Mouse (Mus musculus) kidney, embryonic 15.5 days (tissue): ENCODE data around the gene Samd13. TPM values are rescaled to one million over a fixed set of nuclear protein-coding genes. Genes with fewer than 3 reads are reported as not detected.

Source experiments
- ATAC-seq: fragments of 200-750 bp; cut with Nextera tagmentation; replicated peaks from 2 replicates; pipeline ENCODE4 v1.8.0; 2017; ENCODE audit warnings: moderate TSS enrichment; ENCODE audit not compliant: low FRiP score
- H3K27ac ChIP-seq: fragments of 300-500 bp; sonication (generic); 2 replicates; pipeline ENCODE4 v1.5.1; 2015; ENCODE audit warnings: mild to moderate bottlenecking, inconsistent platforms
- H3K27me3 ChIP-seq: fragments of 300-500 bp; sonication (generic); 2 replicates; pipeline ENCODE4 v1.6.1; 2015; ENCODE audit warnings: inconsistent platforms
- H3K36me3 ChIP-seq: fragments of 300-500 bp; sonication (generic); 2 replicates; pipeline ENCODE4 v1.6.1; 2015; ENCODE audit warnings: inconsistent platforms
- H3K4me1 ChIP-seq: fragments of 300-500 bp; sonication (generic); 2 replicates; pipeline ENCODE4 v1.6.1; 2015; ENCODE audit warnings: inconsistent platforms
- H3K4me2 ChIP-seq: fragments of 300-500 bp; sonication (generic); 2 replicates; pipeline ENCODE4 v1.6.1; 2015; ENCODE audit warnings: moderate library complexity, mild to moderate bottlenecking, inconsistent platforms
- H3K4me3 ChIP-seq: fragments of 300-500 bp; sonication (generic); replicated peaks from 2 replicates; pipeline ENCODE4 v1.5.1; 2015; ENCODE audit warnings: mild to moderate bottlenecking, inconsistent platforms
- H3K9ac ChIP-seq: fragments of 300-500 bp; sonication (generic); 2 replicates; pipeline ENCODE4 v1.6.1; 2015; ENCODE audit warnings: mild to moderate bottlenecking, inconsistent platforms
- H3K9me3 ChIP-seq: fragments of 300-500 bp; sonication (generic); replicated peaks from 2 replicates; pipeline ENCODE4 v1.6.1; 2016; ENCODE audit warnings: inconsistent platforms
- WGBS: fragments of 180-500 bp; shearing (Covaris S2); methylation state at CpG from one replicate; pipeline ENCODE4 v1.1.7; 2015; ENCODE audit warnings: mixed read lengths; 5-methylcytosine and 5-hydroxymethylcytosine counted together
- polyA plus RNA-seq: library from polyadenylated mRNA; unstranded; fragments of >200 nt; fragmentation: Nextera tagmentation; extraction: Ambion mirVana; gene quantifications from 2 replicates; pipeline ENCODE4 v1.2.1, GENCODE M21; 2015

Samd13 gene
- polyA plus RNA-seq, 1 experiment from 2014 or later, result 0.96 TPM

GRCm38 (mm10) chr3:146628227-146628982, 57.0 kb downstream of the Samd13 start:
- H3K9me3 ChIP-seq, result no peaks in the 10 kb centered on the region
- H3K36me3 ChIP-seq, result no peaks in the 10 kb centered on the region
- H3K9ac ChIP-seq, result no peak overlapping the region
- peak overlapping the region; percentile 67; the same call in 1 of the 2 replicates for H3K27ac ChIP-seq
- WGBS, result 40% methylated on average over 8 of the region's 8 CpGs
- no peaks in the 10 kb centered on the region for H3K27me3 ChIP-seq
- peaks cover 18% of the 10 kb centered on the region for H3K4me1 ChIP-seq
- peak; percentile 95 for ATAC-seq
- no peak overlapping the region for H3K4me3 ChIP-seq
- H3K4me2 ChIP-seq, result peak overlapping the region; percentile 36

GRCm38 (mm10) chr3:146625766-146626165, 59.6 kb downstream of the Samd13 start:
- peaks cover 18% of the 10 kb centered on the region for H3K4me1 ChIP-seq
- no peaks in the 10 kb centered on the region for H3K36me3 ChIP-seq
- no peak for ATAC-seq
- H3K9ac ChIP-seq, result no peak overlapping the region
- H3K4me2 ChIP-seq, result no peak overlapping the region
- no peaks in the 10 kb centered on the region for H3K9me3 ChIP-seq
- H3K4me3 ChIP-seq, result no peak overlapping the region
- 81% methylated on average over 4 of the region's 4 CpGs for WGBS
- H3K27me3 ChIP-seq, result no peaks in the 10 kb centered on the region
- no peak overlapping the region for H3K27ac ChIP-seq

GRCm38 (mm10) chr3:146621966-146622365, 63.4 kb downstream of the Samd13 start:
- WGBS, result 83% methylated on average over 11 of the region's 11 CpGs
- Histone ChIP-seq H3K4me2 (no peak overlapping the region), H3K27me3 (no peaks in the 10 kb centered on the region), H3K9me3 (no peaks in the 10 kb centered on the region), H3K4me1 (no peaks in the 10 kb centered on the region), H3K4me3 (no peak overlapping the region), H3K36me3 (no peaks in the 10 kb centered on the region), H3K9ac (no peak overlapping the region), H3K27ac (no peak overlapping the region)
- ATAC-seq, result no peak

GRCm38 (mm10) chr3:146620555-146621249, 64.7 kb downstream of the Samd13 start:
- H3K4me3 ChIP-seq, result no peak overlapping the region
- no peak overlapping the region for H3K4me2 ChIP-seq
- H3K27ac ChIP-seq, result no peak overlapping the region
- no peaks in the 10 kb centered on the region for H3K27me3 ChIP-seq
- ATAC-seq, result no peak
- no peaks in the 10 kb centered on the region for H3K9me3 ChIP-seq
- WGBS, result 84% methylated on average over 14 of the region's 14 CpGs
- no peak overlapping the region for H3K9ac ChIP-seq
- no peaks in the 10 kb centered on the region for H3K36me3 ChIP-seq
- no peaks in the 10 kb centered on the region for H3K4me1 ChIP-seq

- 81% methylated on average over 10 of the region's 10 CpGs for WGBS
- Histone ChIP-seq H3K9ac (no peak overlapping the region), H3K4me2 (no peak overlapping the region), H3K4me3 (no peak overlapping the region), H3K27me3 (no peaks in the 10 kb centered on the region), H3K9me3 (no peaks in the 10 kb centered on the region), H3K27ac (no peak overlapping the region), H3K36me3 (no peaks in the 10 kb centered on the region), H3K4me1 (no peaks in the 10 kb centered on the region)
- ATAC-seq, result no peak
Measured at GRCm38 (mm10) chr3:146620101-146620500, 65.3 kb downstream of the Samd13 start.

- ATAC-seq, result no peak
- H3K9ac ChIP-seq, result no peak overlapping the region
- H3K27me3 ChIP-seq, result no peaks in the 10 kb centered on the region
- no peak overlapping the region for H3K4me3 ChIP-seq
- no peak overlapping the region for H3K4me2 ChIP-seq
- no peaks in the 10 kb centered on the region for H3K9me3 ChIP-seq
- no peaks in the 10 kb centered on the region for H3K36me3 ChIP-seq
- WGBS, result 85% methylated on average over 4 of the region's 4 CpGs
- no peaks in the 10 kb centered on the region for H3K4me1 ChIP-seq
- H3K27ac ChIP-seq, result no peak overlapping the region
Measured at GRCm38 (mm10) chr3:146618357-146618756, 67.0 kb downstream of the Samd13 start.

GRCm38 (mm10) chr3:146617946-146618345, 67.4 kb downstream of the Samd13 start:
- ATAC-seq, result no peak
- H3K9me3 ChIP-seq, result no peaks in the 10 kb centered on the region
- H3K36me3 ChIP-seq, result no peaks in the 10 kb centered on the region
- no peak overlapping the region for H3K9ac ChIP-seq
- no peak overlapping the region for H3K4me2 ChIP-seq
- no peaks in the 10 kb centered on the region for H3K4me1 ChIP-seq
- no peak overlapping the region for H3K27ac ChIP-seq
- H3K4me3 ChIP-seq, result no peak overlapping the region
- H3K27me3 ChIP-seq, result no peaks in the 10 kb centered on the region

GRCm38 (mm10) chr3:146616533-146617283, 68.7 kb downstream of the Samd13 start:
- Histone ChIP-seq H3K4me3 (no peak overlapping the region), H3K27ac (no peak overlapping the region), H3K36me3 (no peaks in the 10 kb centered on the region), H3K9ac (no peak overlapping the region), H3K4me2 (no peak overlapping the region), H3K9me3 (no peaks in the 10 kb centered on the region), H3K4me1 (no peaks in the 10 kb centered on the region), H3K27me3 (no peaks in the 10 kb centered on the region)
- 69% methylated on average over 5 of the region's 5 CpGs for WGBS
- no peak for ATAC-seq

GRCm38 (mm10) chr3:146615496-146615895, 69.9 kb downstream of the Samd13 start, which contains the start of gene Dnase2b:
TSS of gene Dnase2b (minus strand) at chr3:146615596.
- no peak for ATAC-seq
- 94% methylated on average over 4 of the region's 4 CpGs for WGBS

GRCm38 (mm10) chr3:146611821-146612220, 73.6 kb downstream of the Samd13 start:
- no peaks in the 10 kb centered on the region for H3K27me3 ChIP-seq
- no peak overlapping the region for H3K27ac ChIP-seq
- H3K36me3 ChIP-seq, result no peaks in the 10 kb centered on the region
- WGBS, result 68% methylated on average over 4 of the region's 4 CpGs
- no peaks in the 10 kb centered on the region for H3K4me1 ChIP-seq
- no peaks in the 10 kb centered on the region for H3K9me3 ChIP-seq
- no peak overlapping the region for H3K9ac ChIP-seq
- H3K4me3 ChIP-seq, result no peak overlapping the region
- ATAC-seq, result no peak
- no peak overlapping the region for H3K4me2 ChIP-seq

More at GRCm38 (mm10) chr3:146615496-146615895, 69.9 kb downstream of the Samd13 start, which contains the start of gene Dnase2b:
- no peaks in the 10 kb centered on the region for H3K27me3 ChIP-seq
- no peak within 1 kb of the TSS for H3K9ac ChIP-seq
- H3K36me3 ChIP-seq, result no peaks in the 10 kb centered on the region
- no peak within 1 kb of the TSS for H3K4me2 ChIP-seq
- no peaks in the 10 kb centered on the region for H3K9me3 ChIP-seq
- no peak within 1 kb of the TSS for H3K27ac ChIP-seq
- H3K4me1 ChIP-seq, result no peaks in the 10 kb centered on the region
- H3K4me3 ChIP-seq, result no peak within 1 kb of the TSS

- 87% methylated on average over 4 of the region's 4 CpGs for WGBS
- no peaks in the 10 kb centered on the region for H3K4me1 ChIP-seq
- no peak overlapping the region for H3K4me2 ChIP-seq
- H3K9me3 ChIP-seq, result no peaks in the 10 kb centered on the region
- H3K27ac ChIP-seq, result no peak overlapping the region
- ATAC-seq, result no peak
- no peaks in the 10 kb centered on the region for H3K27me3 ChIP-seq
- H3K36me3 ChIP-seq, result no peaks in the 10 kb centered on the region
- H3K9ac ChIP-seq, result no peak overlapping the region
- no peak overlapping the region for H3K4me3 ChIP-seq
Measured at GRCm38 (mm10) chr3:146611261-146611660, 74.1 kb downstream of the Samd13 start.

- 79% methylated on average over 10 of the region's 10 CpGs for WGBS
- no peak for ATAC-seq
- no peaks in the 10 kb centered on the region for H3K9me3 ChIP-seq
Measured at GRCm38 (mm10) chr3:146610322-146610721, 75.1 kb downstream of the Samd13 start.

More at GRCm38 (mm10) chr3:146610322-146610721, 75.1 kb downstream of the Samd13 start:
- Histone ChIP-seq H3K4me2 (no peak overlapping the region), H3K27me3 (no peaks in the 10 kb centered on the region), H3K4me1 (no peaks in the 10 kb centered on the region), H3K36me3 (no peaks in the 10 kb centered on the region), H3K27ac (no peak overlapping the region), H3K9ac (no peak overlapping the region), H3K4me3 (no peak overlapping the region)
